Mouse (Mus musculus) spleen, embryonic (tissue): ENCODE results near the gene Osbpl10.

Source experiments
- CTCF ChIA-PET: fragments of 350-600 bp; sonication (Branson Sonifier 250); formaldehyde crosslinking; loops from one replicate; lab custom pipeline; 2022; lab: Charles Lee

Osbpl10 gene

DNA sequence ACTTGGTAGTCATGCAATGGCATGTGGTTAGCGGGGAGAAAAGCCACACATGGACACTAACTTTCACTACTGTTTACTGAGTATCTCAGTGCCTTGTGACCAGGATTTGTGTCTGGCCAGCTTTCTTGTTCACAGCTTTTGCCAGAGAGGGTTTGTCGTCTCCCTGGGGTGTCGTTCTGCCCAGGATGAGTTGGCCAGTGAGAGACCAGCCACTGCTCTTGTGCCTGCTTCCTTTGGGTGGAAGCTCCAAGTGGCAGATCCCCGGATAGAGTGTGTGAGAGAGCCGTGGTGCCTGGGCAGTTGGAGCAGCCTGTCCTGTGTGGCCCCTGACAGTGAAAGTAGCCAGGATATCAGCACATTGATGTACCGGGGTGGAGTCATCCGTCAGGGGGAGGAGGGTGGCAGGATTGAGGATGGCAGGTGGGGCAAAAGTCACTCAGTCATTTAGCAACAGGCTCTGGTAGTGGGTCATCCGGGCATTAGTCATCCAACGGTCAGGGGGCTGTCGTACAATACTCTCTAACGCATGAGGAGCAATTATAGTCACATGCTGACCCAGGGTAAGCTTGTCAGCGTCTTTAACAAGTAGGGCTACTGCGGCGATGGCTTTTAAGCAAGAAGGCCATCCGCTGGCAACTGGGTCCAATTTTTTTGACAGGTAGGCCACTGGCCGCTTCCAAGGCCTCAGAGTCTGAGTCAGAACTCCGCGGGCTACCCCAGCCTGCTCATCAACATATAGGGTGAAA, 170.8 kb downstream of the Osbpl10 start:
- CTCF ChIA-PET = interaction anchor here (0.6 kb wide), 1 partner anchor 1010 kb away, joined by 5 read pairs; no protein-coding TSS in a partner anchor

GRCm38 (mm10) chr9:115161591-115161990, 183.2 kb downstream of the Osbpl10 start:
- CTCF ChIA-PET = no interaction called here

DNA sequence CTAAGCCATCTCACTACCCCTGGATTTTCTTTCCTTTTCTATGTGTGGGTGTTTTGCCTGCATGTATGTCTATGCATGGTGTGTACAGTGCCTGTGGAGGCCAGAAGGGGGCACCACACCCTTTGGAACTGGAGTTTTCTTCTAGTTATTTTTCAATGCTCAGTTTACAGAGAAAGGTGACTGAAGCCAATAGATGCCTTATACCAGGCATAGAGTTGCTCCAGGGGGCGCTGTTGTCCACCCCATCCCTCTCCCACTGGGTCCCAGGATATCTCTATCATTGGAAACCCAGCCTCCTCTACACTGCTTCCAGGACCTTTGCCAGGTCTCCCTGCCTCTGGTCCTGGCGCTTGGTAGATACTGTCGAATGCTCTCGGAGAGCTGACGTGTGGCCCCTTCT, 184.7 kb downstream of the Osbpl10 start:
- CTCF ChIA-PET = no interaction called here

DNA sequence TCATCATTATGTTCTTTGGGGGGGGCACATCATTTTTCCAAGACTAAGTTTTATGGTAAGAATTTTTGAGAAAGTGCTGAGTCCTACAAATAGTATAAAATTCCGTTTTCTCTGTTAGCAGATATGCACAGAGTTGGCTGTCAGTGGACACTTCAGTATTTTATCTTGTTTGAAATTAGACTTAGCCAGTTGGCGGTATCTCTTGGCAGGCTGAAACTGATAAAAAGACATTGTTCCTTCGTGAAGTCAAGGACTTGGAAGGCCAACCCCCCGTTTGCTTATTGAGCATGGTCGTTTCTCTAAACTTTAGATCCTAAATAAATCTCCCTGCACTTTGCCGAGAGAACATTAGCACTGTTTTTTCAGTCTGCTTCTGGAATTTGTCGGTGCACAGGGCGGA, 185.3 kb downstream of the Osbpl10 start:
- CTCF ChIA-PET = no interaction called here

- CTCF ChIA-PET = no interaction called here
These were observed 186.0 kb downstream of the Osbpl10 start for GRCm38 (mm10) chr9:115164351-115164750.

GRCm38 (mm10) chr9:115165996-115166395, 187.6 kb downstream of the Osbpl10 start:
- CTCF ChIA-PET = no interaction called here

DNA sequence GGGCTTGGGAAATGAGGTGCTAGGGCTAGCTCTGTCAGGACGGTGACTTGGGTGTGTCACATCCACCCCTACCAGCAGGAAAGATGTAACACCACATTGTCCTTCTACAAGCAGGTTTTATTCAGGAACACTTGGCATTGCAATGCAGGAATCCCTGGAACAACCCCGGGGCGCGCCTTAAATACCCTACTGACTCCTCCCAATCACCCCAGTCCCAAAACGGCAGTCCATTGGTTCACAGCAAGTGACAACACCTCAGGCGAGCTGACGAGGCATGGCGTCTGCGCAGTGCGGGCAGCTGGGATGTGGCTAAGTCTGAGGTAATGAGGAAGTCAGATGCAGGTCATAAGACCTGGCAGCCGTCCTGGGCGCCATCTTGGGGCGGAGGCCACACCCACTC, 191.2 kb downstream of the Osbpl10 start:
- CTCF ChIA-PET = no interaction called here

DNA sequence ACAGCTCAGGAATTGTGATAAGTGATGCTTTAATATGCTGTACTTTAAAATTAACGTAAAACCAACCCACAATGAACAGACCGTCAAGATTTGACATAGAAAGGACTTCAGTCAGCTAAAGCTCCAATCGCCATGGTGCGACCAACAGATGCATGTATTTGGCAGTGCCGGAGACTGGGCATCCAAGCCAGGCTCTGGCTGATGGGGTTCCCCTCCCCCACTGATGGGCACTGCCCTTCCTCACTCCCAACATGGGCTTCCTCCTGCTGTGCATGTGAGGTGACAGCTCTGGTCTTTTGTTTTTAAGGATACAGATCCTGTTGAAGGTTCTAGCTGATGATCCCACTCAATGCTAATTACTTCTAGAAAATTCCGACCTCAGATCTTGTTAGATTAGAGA, 193.7 kb downstream of the Osbpl10 start:
- CTCF ChIA-PET = no interaction called here

- CTCF ChIA-PET = no interaction called here
These were observed 200.8 kb downstream of the Osbpl10 start for GRCm38 (mm10) chr9:115179154-115179553.

DNA sequence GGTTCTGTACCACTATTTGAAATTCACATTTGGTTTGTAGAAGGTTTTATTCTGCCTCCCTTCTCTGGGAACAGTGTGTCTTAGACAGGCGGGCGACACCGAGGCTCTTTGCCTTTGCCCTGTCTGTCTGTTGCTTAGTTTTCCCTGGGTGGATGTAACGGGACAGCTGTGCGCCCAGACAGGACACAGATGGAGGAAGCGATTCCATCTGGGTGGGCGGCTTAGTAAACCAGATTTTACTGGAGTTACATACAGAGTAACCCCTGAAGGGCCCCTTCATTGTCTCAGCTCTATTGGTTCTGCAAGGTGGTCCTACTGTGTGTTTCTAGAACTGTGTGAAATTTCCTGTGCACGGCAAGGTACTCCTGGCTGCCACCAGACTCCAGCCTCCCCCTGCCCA, 201.6 kb downstream of the Osbpl10 start:
- CTCF ChIA-PET = no interaction called here

- CTCF ChIA-PET = no interaction called here
These were observed 208.0 kb downstream of the Osbpl10 start for GRCm38 (mm10) chr9:115186402-115186801.

DNA sequence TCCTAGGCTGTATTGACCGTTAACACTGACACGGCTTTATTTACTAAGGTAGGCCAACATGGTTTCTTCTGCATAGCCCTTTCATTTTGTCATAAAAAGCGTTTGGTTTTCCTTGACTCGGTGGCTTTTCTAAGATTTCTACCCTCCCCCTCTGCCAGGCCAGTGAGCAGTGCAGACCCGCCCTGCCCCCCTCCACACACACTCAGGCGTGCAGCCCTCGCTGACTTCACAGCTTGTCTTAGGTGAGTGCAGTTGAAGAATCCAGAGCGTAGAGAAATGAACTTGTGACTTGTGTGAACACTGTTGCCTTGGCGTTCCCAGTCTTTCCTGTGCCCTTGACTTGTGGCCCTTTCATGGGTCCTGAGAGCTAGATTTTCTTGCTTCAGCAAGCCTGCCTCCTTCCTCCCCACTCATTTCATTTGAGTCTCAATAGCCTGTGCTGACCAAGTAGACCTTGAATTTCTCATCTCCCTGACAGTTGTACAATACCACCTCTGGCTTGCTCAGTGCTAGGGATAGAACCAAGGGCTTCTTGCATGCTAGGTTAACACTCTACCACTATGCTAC, 212.1 kb downstream of the Osbpl10 start:
- CTCF ChIA-PET = no interaction called here

DNA sequence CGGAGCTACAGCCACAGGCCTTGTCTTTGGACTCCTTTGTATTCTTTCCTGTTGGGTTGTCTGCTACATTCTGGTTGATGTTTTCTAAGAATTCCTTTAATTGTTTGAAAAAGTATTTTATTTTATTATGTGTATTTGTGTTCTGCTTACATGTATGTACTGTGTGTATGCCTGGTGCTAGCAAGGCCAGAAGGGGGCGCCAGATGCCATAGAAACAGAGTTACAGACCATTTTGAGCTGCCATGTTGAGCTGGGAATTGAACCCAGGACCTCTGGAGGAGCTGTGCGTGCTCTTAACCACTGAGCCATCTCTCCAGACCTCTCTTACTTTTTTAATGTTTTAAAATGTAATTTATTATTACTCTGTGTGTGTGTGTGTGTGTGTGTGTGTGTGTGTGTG, 214.5 kb downstream of the Osbpl10 start:
- CTCF ChIA-PET = no interaction called here

DNA sequence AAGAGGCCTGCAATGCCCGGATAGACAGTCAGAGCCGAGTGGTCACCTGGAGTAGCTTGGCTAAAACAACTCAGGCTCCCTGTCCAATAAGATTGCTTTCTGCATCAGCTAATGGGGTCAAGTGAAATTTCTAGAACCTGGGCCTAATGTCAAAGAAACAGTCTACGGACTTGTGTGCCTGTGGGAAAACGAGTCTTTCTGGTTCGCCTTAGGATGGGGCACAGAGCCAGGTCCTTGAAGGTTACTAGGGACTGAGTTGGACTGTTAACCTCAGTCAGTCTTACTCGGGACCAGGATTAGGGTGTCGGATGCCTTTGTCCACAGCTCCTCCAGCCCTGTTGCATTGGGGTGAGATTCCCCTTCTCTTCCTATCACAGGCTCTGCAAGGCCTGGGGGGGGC, 218.7 kb downstream of the Osbpl10 start:
- CTCF ChIA-PET = no interaction called here

GRCm38 (mm10) chr9:115200166-115200862, 221.9 kb downstream of the Osbpl10 start:
- CTCF ChIA-PET = interaction anchor here (0.5 kb wide), 1 partner anchor 973 kb away, joined by 4 read pairs; no protein-coding TSS in a partner anchor

GRCm38 (mm10) chr9:115201264-115201663, 222.9 kb downstream of the Osbpl10 start:
- CTCF ChIA-PET = no interaction called here

GRCm38 (mm10) chr9:115203136-115203535, 224.8 kb downstream of the Osbpl10 start:
- CTCF ChIA-PET = interaction anchor here (0.9 kb wide), 1 partner anchor 480 kb away, joined by 24 read pairs; no protein-coding TSS in a partner anchor

- CTCF ChIA-PET = no interaction called here
These were observed 227.1 kb downstream of the Osbpl10 start for GRCm38 (mm10) chr9:115205491-115205890.

DNA sequence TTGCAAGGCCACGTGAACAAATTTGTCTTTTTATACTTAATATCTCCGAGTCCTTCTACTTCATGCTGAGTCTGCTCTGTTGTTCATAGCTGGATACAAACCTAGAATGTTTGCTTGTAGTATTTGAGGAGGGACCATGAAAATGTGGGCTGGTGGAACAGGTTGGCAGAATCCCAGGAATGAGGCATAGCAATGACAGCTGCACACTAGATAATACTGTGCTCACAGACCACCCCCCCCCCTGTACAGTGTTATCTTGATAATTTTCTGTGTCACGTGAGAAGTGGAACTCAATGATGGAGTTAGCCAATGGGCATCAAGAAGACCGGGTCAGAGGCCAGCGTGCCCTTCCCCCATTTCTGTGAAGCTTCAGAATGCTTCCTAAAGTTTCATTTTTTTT, 227.8 kb downstream of the Osbpl10 start:
- CTCF ChIA-PET = interaction anchor here (0.5 to 0.7 kb wide), 2 partner anchors 181 to 1271 kb away, joined by 3 to 4 read pairs; no protein-coding TSS in a partner anchor

- CTCF ChIA-PET = interaction anchor here (0.6 kb wide), 1 partner anchor 88 kb away, joined by 5 read pairs; no protein-coding TSS in a partner anchor
These were observed 231.4 kb downstream of the Osbpl10 start for GRCm38 (mm10) chr9:115209737-115210136.

DNA sequence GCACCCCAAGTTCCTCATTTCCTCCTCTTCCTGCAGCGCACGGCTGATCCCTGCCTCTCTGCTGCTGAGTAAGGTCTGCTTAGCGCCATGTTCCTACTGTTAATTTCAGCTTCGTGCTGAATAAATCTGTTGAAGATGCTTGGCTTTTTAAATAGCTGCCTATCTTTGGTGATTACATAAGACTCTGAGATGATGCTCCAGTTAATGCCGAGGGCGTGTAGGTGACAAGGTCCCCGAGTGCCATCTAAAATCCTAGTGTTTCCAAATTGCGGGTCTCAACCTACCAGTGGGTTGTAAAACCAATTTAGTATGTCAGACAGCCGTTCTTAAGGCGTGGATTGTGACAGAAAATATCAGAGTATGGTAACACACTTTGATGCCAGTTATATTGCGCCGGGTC, 232.2 kb downstream of the Osbpl10 start:
- CTCF ChIA-PET = interaction anchor here (0.6 kb wide), 1 partner anchor 457 kb away, joined by 4 read pairs; no protein-coding TSS in a partner anchor

DNA sequence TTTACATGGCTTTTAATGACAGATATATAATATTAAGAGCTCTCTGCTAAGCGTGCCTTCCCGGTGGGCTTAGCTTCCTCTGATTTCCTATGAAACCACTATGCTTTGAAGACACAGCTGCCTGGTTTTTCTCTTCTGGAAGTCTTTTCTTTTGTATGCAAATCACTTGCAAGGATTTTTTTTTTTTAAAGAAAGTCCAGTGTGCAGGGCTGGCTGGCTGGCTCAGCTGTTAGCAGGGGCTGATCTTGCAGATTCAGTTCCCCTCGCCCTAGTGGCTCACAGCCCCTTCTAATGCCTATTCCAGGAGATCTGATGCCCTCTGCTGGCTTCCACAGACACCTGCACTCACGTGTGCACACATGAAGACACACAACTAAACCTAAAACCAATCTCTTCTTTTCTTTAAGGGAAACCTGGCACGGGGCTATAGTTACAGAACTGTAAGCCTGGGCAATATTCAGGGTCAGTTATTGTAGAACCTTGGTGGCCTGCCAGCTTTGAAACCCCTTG, 235.4 kb downstream of the Osbpl10 start:
- CTCF ChIA-PET = interaction anchor here (0.6 kb wide), 1 partner anchor 495 kb away, joined by 4 read pairs; no protein-coding TSS in a partner anchor
